Mouse (Mus musculus) A20 (cell line): ENCODE data around the gene Afap1l2.

Experiments
- DNase-seq: peaks from one replicate; pipeline ENCODE4 v3.0.0-alpha.2; 2011; ENCODE audit warnings: low read depth, low spot score

Afap1l2 gene

GRCm38 (mm10) chr19:56939826-56940225, 68.2 kb downstream of the Afap1l2 start:
- DNase-seq = no peak

- DNase-seq = no peak
Observed at GRCm38 (mm10) chr19:56937911-56938310, 70.1 kb downstream of the Afap1l2 start.

- no peak for DNase-seq
Observed at GRCm38 (mm10) chr19:56936253-56936652, 71.8 kb downstream of the Afap1l2 start.

GRCm38 (mm10) chr19:56935777-56936176, 72.3 kb downstream of the Afap1l2 start:
- peak; percentile 37 for DNase-seq

GRCm38 (mm10) chr19:56935111-56935510, 72.9 kb downstream of the Afap1l2 start:
- DNase-seq = no peak

- no peak for DNase-seq
Observed at GRCm38 (mm10) chr19:56933800-56934199, 74.2 kb downstream of the Afap1l2 start.

GRCm38 (mm10) chr19:56930029-56930428, 78.0 kb downstream of the Afap1l2 start:
- DNase-seq = no peak

- no peak for DNase-seq
Observed at GRCm38 (mm10) chr19:56929392-56929791, 78.6 kb downstream of the Afap1l2 start.

- DNase-seq = no peak
Observed at GRCm38 (mm10) chr19:56921744-56922143, 86.3 kb downstream of the Afap1l2 start.

- DNase-seq = no peak
Observed at GRCm38 (mm10) chr19:56920232-56920631, 87.8 kb downstream of the Afap1l2 start.

- peak; percentile 66 for DNase-seq
Observed at GRCm38 (mm10) chr19:56919628-56920027, 88.4 kb downstream of the Afap1l2 start.

GRCm38 (mm10) chr19:56915084-56915483, 92.9 kb downstream of the Afap1l2 start:
- DNase-seq = no peak

- no peak for DNase-seq
Observed at GRCm38 (mm10) chr19:56914658-56915057, 93.4 kb downstream of the Afap1l2 start.

- DNase-seq = no peak
Observed at GRCm38 (mm10) chr19:56913761-56914160, 94.3 kb downstream of the Afap1l2 start.

GRCm38 (mm10) chr19:56910561-56910960, 97.5 kb downstream of the Afap1l2 start:
- no peak for DNase-seq

- peak; percentile 40 for DNase-seq
Observed at GRCm38 (mm10) chr19:56908472-56909270, 99.4 kb downstream of the Afap1l2 start.

- DNase-seq = no peak
Observed at GRCm38 (mm10) chr19:56907850-56908249, 100.2 kb downstream of the Afap1l2 start.

- no peak for DNase-seq
Observed at GRCm38 (mm10) chr19:56905395-56905794, 102.6 kb downstream of the Afap1l2 start.

GRCm38 (mm10) chr19:56904095-56904494, 103.9 kb downstream of the Afap1l2 start:
- DNase-seq = no peak

- no peak for DNase-seq
Observed at GRCm38 (mm10) chr19:56897654-56898053, 110.4 kb downstream of the Afap1l2 start.

- no peak for DNase-seq
Observed at GRCm38 (mm10) chr19:56893326-56893725, 114.7 kb downstream of the Afap1l2 start.

- no peak for DNase-seq
Observed at GRCm38 (mm10) chr19:56892586-56892985, 115.4 kb downstream of the Afap1l2 start.

- no peak for DNase-seq
Observed at GRCm38 (mm10) chr19:56891438-56891837, 116.6 kb downstream of the Afap1l2 start.

GRCm38 (mm10) chr19:56888654-56889053, 119.4 kb downstream of the Afap1l2 start:
- DNase-seq = no peak
